In genomic region chr11:101269577-101270116, GRCm38 (mm10) we compare ENCODE assay signal across 10 mouse cellular contexts. TPM values are rescaled to one million over a fixed set of nuclear protein-coding genes. Genes with fewer than 3 reads are reported as not detected.
DNase-seq lines count a peak whose midpoint lies in the region; ATAC-seq and TF ChIP-seq lines count a peak whose summit lies in the region.
"Had no signal": no experiment of that assay in that cellular context is flagged by ENCODE, and none has a peak within 500 bp of the region (broad histone marks: within the 10 kb centered on the region; RNA-seq: fewer than 3 reads in every experiment).

No protein-coding gene starts in this region.

- WGBS in neural tube, embryonic 11.5 days: 28% methylated on average over 10 of the region's 10 CpGs
- 19% methylated on average over 10 of the region's 10 CpGs for WGBS in liver, embryonic 14.5 days (ENCODE audit: insufficient replicate concordance)

- H3K27ac ChIP-seq in neural tube, embryonic 11.5 days (ENCODE audit: low read depth, low read length): no peak overlapping the region
- H3K27ac ChIP-seq in liver, embryonic 14.5 days: no peak overlapping the region

- no peak for TF ChIP-seq EP300 in liver, embryonic 14.5 days (IDR thresholded peaks at IDR 0.05; ENCODE audit: low read depth)

- no peak overlapping the region for H3K4me3 ChIP-seq in neural tube, embryonic 11.5 days (ENCODE audit: low read depth, low read length)
- no peak overlapping the region for H3K4me3 ChIP-seq in liver, embryonic 14.5 days (ENCODE audit: insufficient read depth in 1 of 2, low read depth in 2 of 2, low read length in 2 of 2)

- H3K27me3 ChIP-seq in neural tube, embryonic 11.5 days (ENCODE audit: control insufficient read depth, insufficient read depth, low read length): peaks cover 12% of the 10 kb centered on the region
- H3K27me3 ChIP-seq in liver, embryonic 14.5 days (ENCODE audit: control insufficient read depth, insufficient read depth, low read length): peaks cover 20% of the 10 kb centered on the region

- no peak for TF ChIP-seq CTCF in liver, embryonic 14.5 days (IDR thresholded peaks at IDR 0.05; ENCODE audit: low read depth)

- DNase-seq in cerebellum, postnatal 36 days: peak; percentile 43 to 46
- DNase-seq in cerebellum, adult 9-11 months: no peak
- peak; percentile 65 for DNase-seq in neural tube, embryonic 11.5 days (ENCODE audit: low spot score)
- no peak for DNase-seq in neural tube, embryonic 10.5 days (ENCODE audit: extremely low spot score, low spot score)
- no peak for DNase-seq in liver, embryonic 14.5 days (ENCODE audit: low read depth in 3 of 3, low spot score in 3 of 3)
- peak; percentile 80 for DNase-seq in retina, postnatal 1 day
- no peak for DNase-seq in ovary, postnatal 10 days (ENCODE audit: low spot score)
- DNase-seq: heart, adult 11 months had no signal

- no peaks in the 10 kb centered on the region for H3K36me3 ChIP-seq in neural tube, embryonic 11.5 days (ENCODE audit: control insufficient read depth, insufficient read depth, low read length)
- no peaks in the 10 kb centered on the region for H3K36me3 ChIP-seq in liver, embryonic 14.5 days (replicated peaks; ENCODE audit: control insufficient read depth, insufficient read depth, low read depth)

- ATAC-seq in neural tube, embryonic 11.5 days (ENCODE audit: insufficient read depth, low FRiP score, low TSS enrichment): no peak
- ATAC-seq in liver, embryonic 14.5 days (ENCODE audit: insufficient read depth): peak; percentile 51; the same call in 1 of the 2 replicates
- no peak for ATAC-seq in erythroblast, adult 5-6 weeks (replicated peaks; ENCODE audit: low FRiP score, poor library complexity, severe bottlenecking)

- H3K9ac ChIP-seq in neural tube, embryonic 11.5 days (ENCODE audit: low read length): no peak overlapping the region
- no peak overlapping the region for H3K9ac ChIP-seq in liver, embryonic 14.5 days (replicated peaks)

- H3K9me3 ChIP-seq in neural tube, embryonic 11.5 days (ENCODE audit: control insufficient read depth, low read length): no peaks in the 10 kb centered on the region
- no peaks in the 10 kb centered on the region for H3K9me3 ChIP-seq in liver, embryonic 14.5 days (ENCODE audit: control insufficient read depth, low read length)

- peaks cover 7% of the 10 kb centered on the region; the same call in 1 of the 2 replicates for H3K4me1 ChIP-seq in neural tube, embryonic 11.5 days (ENCODE audit: control insufficient read depth, insufficient read depth, low read length)
- H3K4me1 ChIP-seq in liver, embryonic 14.5 days (replicated peaks; ENCODE audit: control insufficient read depth in 2 of 2, insufficient read depth in 2 of 2, low read length in 1 of 2): peaks cover 6 to 11% of the 10 kb centered on the region in 2 experiments

- no peak overlapping the region for H3K4me2 ChIP-seq in neural tube, embryonic 11.5 days (ENCODE audit: low read depth)
- no peak overlapping the region for H3K4me2 ChIP-seq in liver, embryonic 14.5 days (ENCODE audit: low read depth)

RNA-seq across cellular contexts. Expression of gene Cntd1, which starts 9.2 kb away (rescaled TPM):
- 1.6 and 2.5 TPM in 2 replicates for polyA plus RNA-seq in neural tube, embryonic 11.5 days (2014; fragmentation: Nextera tagmentation; extraction: Ambion mirVana)
- 0.44 and 0.68 TPM in 2 replicates for polyA plus RNA-seq in liver, embryonic 14.5 days (2012; rRNA removed)
- polyA plus RNA-seq in liver, embryonic 14.5 days (2014; fragmentation: Nextera tagmentation; extraction: Ambion mirVana): 0.44 and 0.72 TPM in 2 replicates
- total RNA-seq in erythroblast, adult 5-6 weeks (2015; ENCODE audit: low replicate concordance): 0.96 TPM in 1 of 2 replicates, not detected in the other
- total RNA-seq in erythroblast, adult 5-6 weeks (2017; ENCODE audit: low replicate concordance): 2.2 and 5.4 TPM in 2 replicates
- total RNA-seq: monocyte, adult 5-6 weeks had no signal

RNA-seq across cellular contexts. Expression of gene Coa3, which starts 9.3 kb away (rescaled TPM):
- polyA plus RNA-seq in neural tube, embryonic 11.5 days (2014; fragmentation: Nextera tagmentation; extraction: Ambion mirVana): 190 and 196 TPM in 2 replicates
- 58.7 and 84.8 TPM in 2 replicates for polyA plus RNA-seq in liver, embryonic 14.5 days (2012; rRNA removed)
- polyA plus RNA-seq in liver, embryonic 14.5 days (2014; fragmentation: Nextera tagmentation; extraction: Ambion mirVana): 109 and 122 TPM in 2 replicates
- 12.3 and 29.8 TPM in 2 replicates for total RNA-seq in erythroblast, adult 5-6 weeks (2015; ENCODE audit: low replicate concordance)
- total RNA-seq in erythroblast, adult 5-6 weeks (2017; ENCODE audit: low replicate concordance): 5.3 and 10.6 TPM in 2 replicates

RNA-seq across cellular contexts. Expression of gene Wnk4, which starts 9.3 kb away (rescaled TPM):
- 6.4 and 7.6 TPM in 2 replicates for polyA plus RNA-seq in neural tube, embryonic 11.5 days (2014; fragmentation: Nextera tagmentation; extraction: Ambion mirVana)
- 5.3 and 5.4 TPM in 2 replicates for polyA plus RNA-seq in liver, embryonic 14.5 days (2012; rRNA removed)
- polyA plus RNA-seq in liver, embryonic 14.5 days (2014; fragmentation: Nextera tagmentation; extraction: Ambion mirVana): 6.4 and 6.9 TPM in 2 replicates
- total RNA-seq in erythroblast, adult 5-6 weeks (2015; ENCODE audit: low replicate concordance): 2.3 and 17.7 TPM in 2 replicates
- 1.5 and 6.0 TPM in 2 replicates for total RNA-seq in erythroblast, adult 5-6 weeks (2017; ENCODE audit: low replicate concordance)

RNA-seq across cellular contexts. Expression of gene Vps25, which starts 16.1 kb away (rescaled TPM):
- polyA plus RNA-seq in neural tube, embryonic 11.5 days (2014; fragmentation: Nextera tagmentation; extraction: Ambion mirVana): 124 and 126 TPM in 2 replicates
- 35.1 and 36.3 TPM in 2 replicates for polyA plus RNA-seq in liver, embryonic 14.5 days (2012; rRNA removed)
- 88.6 and 90.0 TPM in 2 replicates for polyA plus RNA-seq in liver, embryonic 14.5 days (2014; fragmentation: Nextera tagmentation; extraction: Ambion mirVana)
- total RNA-seq in erythroblast, adult 5-6 weeks (2015; ENCODE audit: low replicate concordance): 83.8 and 91.5 TPM in 2 replicates
- 25.0 and 31.3 TPM in 2 replicates for total RNA-seq in erythroblast, adult 5-6 weeks (2017; ENCODE audit: low replicate concordance)

RNA-seq across cellular contexts. Expression of gene Ramp2, which starts 23.8 kb away (rescaled TPM):
- polyA plus RNA-seq in neural tube, embryonic 11.5 days (2014; fragmentation: Nextera tagmentation; extraction: Ambion mirVana): 72.6 and 73.3 TPM in 2 replicates
- 15.1 and 17.5 TPM in 2 replicates for polyA plus RNA-seq in liver, embryonic 14.5 days (2012; rRNA removed)
- 19.0 and 19.2 TPM in 2 replicates for polyA plus RNA-seq in liver, embryonic 14.5 days (2014; fragmentation: Nextera tagmentation; extraction: Ambion mirVana)
- 2.7 TPM in 1 of 2 replicates, not detected in the other for total RNA-seq in erythroblast, adult 5-6 weeks (2015; ENCODE audit: low replicate concordance)
- not detected in 2 replicates for total RNA-seq in erythroblast, adult 5-6 weeks (2017; ENCODE audit: low replicate concordance)
- total RNA-seq: monocyte, adult 5-6 weeks had no signal

Comparison
In these comparisons a context has a peak if more than half of its experiments do, and no peak if none do; other contexts are left out.
1. DNase-seq: peak in cerebellum, postnatal 36 days (2 of 2), neural tube, embryonic 11.5 days (single experiment) and retina, postnatal 1 day (single experiment); none in cerebellum, adult 9-11 months (single experiment), neural tube, embryonic 10.5 days (single experiment), liver, embryonic 14.5 days (0 of 3) and ovary, postnatal 10 days (single experiment).